Mouse (Mus musculus) testis, postnatal 10 days (tissue): ENCODE data around the gene Rfx3.

Source experiments
- DNase-seq: peaks from one replicate; pipeline ENCODE4 v3.0.0; 2021; ENCODE audit warnings: low spot score

Gene Rfx3

GRCm38 (mm10) chr19:28010471-28011395, at the start of gene Rfx3:
TSS of gene Rfx3 (minus strand) at chr19:28011166.
- peak; percentile 85 for DNase-seq

GRCm38 (mm10) chr19:28052058-28052457, 41.1 kb upstream of the Rfx3 start:
- DNase-seq: no peak

- DNase-seq: no peak
Observed at GRCm38 (mm10) chr19:28051571-28051970, 40.6 kb upstream of the Rfx3 start.

GRCm38 (mm10) chr19:28049280-28049679, 38.3 kb upstream of the Rfx3 start:
- DNase-seq: no peak

- no peak for DNase-seq
Observed at GRCm38 (mm10) chr19:28046806-28047205, 35.8 kb upstream of the Rfx3 start.

GRCm38 (mm10) chr19:28044950-28045349, 34.0 kb upstream of the Rfx3 start:
- DNase-seq: no peak

GRCm38 (mm10) chr19:28011718-28012499, 943 bp upstream of the Rfx3 start:
- DNase-seq: no peak

- peak; percentile 95 for DNase-seq
Observed at GRCm38 (mm10) chr19:28011396-28011717, 391 bp upstream of the Rfx3 start.

- no peak for DNase-seq
Observed at GRCm38 (mm10) chr19:28009587-28010281, 1.2 kb downstream of the Rfx3 start.

GRCm38 (mm10) chr19:28004190-28004589, 6.8 kb downstream of the Rfx3 start:
- no peak for DNase-seq

GRCm38 (mm10) chr19:28003474-28003873, 7.5 kb downstream of the Rfx3 start:
- no peak for DNase-seq

- no peak for DNase-seq
Observed at GRCm38 (mm10) chr19:28002708-28003107, 8.3 kb downstream of the Rfx3 start.

- no peak for DNase-seq
Observed at GRCm38 (mm10) chr19:27992800-27993199, 18.2 kb downstream of the Rfx3 start.

- no peak for DNase-seq
Observed at GRCm38 (mm10) chr19:27988746-27989145, 22.2 kb downstream of the Rfx3 start.

- no peak for DNase-seq
Observed at GRCm38 (mm10) chr19:27967590-27967989, 43.4 kb downstream of the Rfx3 start.

GRCm38 (mm10) chr19:27961271-27961670, 49.7 kb downstream of the Rfx3 start:
- DNase-seq: no peak

- DNase-seq: no peak
Observed at GRCm38 (mm10) chr19:27935453-27935852, 75.5 kb downstream of the Rfx3 start.

- no peak for DNase-seq
Observed at GRCm38 (mm10) chr19:27931136-27931535, 79.8 kb downstream of the Rfx3 start.

GRCm38 (mm10) chr19:27926378-27926777, 84.6 kb downstream of the Rfx3 start:
- no peak for DNase-seq

- peak; percentile 43 for DNase-seq
Observed at GRCm38 (mm10) chr19:27919040-27919439, 91.9 kb downstream of the Rfx3 start.

- DNase-seq: no peak
Observed at GRCm38 (mm10) chr19:27916446-27916845, 94.5 kb downstream of the Rfx3 start.

- no peak for DNase-seq
Observed at GRCm38 (mm10) chr19:27906976-27907375, 104.0 kb downstream of the Rfx3 start.

GRCm38 (mm10) chr19:27905976-27906375, 105.0 kb downstream of the Rfx3 start:
- no peak for DNase-seq
